Mouse (Mus musculus): ENCODE data around the gene Ric8a. TPM values are rescaled to one million over a fixed set of nuclear protein-coding genes. Genes with fewer than 3 reads are reported as not detected.

Ric8a gene
- polyA plus RNA-seq, 1 experiment from 2014 or later = 65.7 TPM

- no peak for ATAC-seq (ENCODE audit: insufficient number of reproducible peaks, insufficient read depth, low FRiP score, low read depth)
Measured at GRCm38 (mm10) chr7:140828171-140828881, 28.4 kb upstream of the Ric8a start.

GRCm38 (mm10) chr7:140831447-140831846 lies 25.3 kb upstream of the Ric8a start:
- Histone ChIP-seq H3K9me3 (ENCODE audit: control insufficient read depth, low read depth, low read length) (no peaks in the 10 kb centered on the region), H3K27ac (ENCODE audit: low read length) (no peak overlapping the region), H3K9ac (replicated peaks; ENCODE audit: low read depth, low read length) (no peak overlapping the region), H3K27me3 (ENCODE audit: control insufficient read depth, insufficient read depth, low read length) (no peaks in the 10 kb centered on the region), H3K4me2 (replicated peaks; ENCODE audit: low read depth, low read length) (no peak overlapping the region), H3K36me3 (ENCODE audit: control insufficient read depth, insufficient read depth, low read length) (no peaks in the 10 kb centered on the region), H3K4me3 (ENCODE audit: low read depth, low read length) (no peak overlapping the region), H3K4me1 (ENCODE audit: control insufficient read depth, insufficient read depth, low read length) (no peaks in the 10 kb centered on the region)
- ATAC-seq (ENCODE audit: insufficient number of reproducible peaks, insufficient read depth, low FRiP score, low read depth) = no peak
- WGBS = 50% methylated on average over 6 of the region's 6 CpGs

More at GRCm38 (mm10) chr7:140828171-140828881, 28.4 kb upstream of the Ric8a start:
- Histone ChIP-seq H3K27ac (ENCODE audit: low read length) (no peak overlapping the region), H3K4me2 (replicated peaks; ENCODE audit: low read depth, low read length) (no peak overlapping the region), H3K9ac (replicated peaks; ENCODE audit: low read depth, low read length) (no peak overlapping the region), H3K4me3 (ENCODE audit: low read depth, low read length) (no peak overlapping the region), H3K27me3 (ENCODE audit: control insufficient read depth, insufficient read depth, low read length) (no peaks in the 10 kb centered on the region), H3K36me3 (ENCODE audit: control insufficient read depth, insufficient read depth, low read length) (no peaks in the 10 kb centered on the region), H3K9me3 (ENCODE audit: control insufficient read depth, low read depth, low read length) (no peaks in the 10 kb centered on the region), H3K4me1 (ENCODE audit: control insufficient read depth, insufficient read depth, low read length) (no peaks in the 10 kb centered on the region)
- 30% methylated on average over 8 of the region's 8 CpGs for WGBS

GRCm38 (mm10) chr7:140833341-140833740 lies 23.4 kb upstream of the Ric8a start:
- H3K9me3 ChIP-seq (ENCODE audit: control insufficient read depth, low read depth, low read length) = no peaks in the 10 kb centered on the region
- no peak overlapping the region for H3K27ac ChIP-seq (ENCODE audit: low read length)
- no peak overlapping the region for H3K9ac ChIP-seq (replicated peaks; ENCODE audit: low read depth, low read length)
- H3K36me3 ChIP-seq (ENCODE audit: control insufficient read depth, insufficient read depth, low read length) = no peaks in the 10 kb centered on the region
- ATAC-seq (ENCODE audit: insufficient number of reproducible peaks, insufficient read depth, low FRiP score, low read depth) = no peak
- H3K4me1 ChIP-seq (ENCODE audit: control insufficient read depth, insufficient read depth, low read length) = no peaks in the 10 kb centered on the region
- H3K4me3 ChIP-seq (ENCODE audit: low read depth, low read length) = no peak overlapping the region
- H3K4me2 ChIP-seq (replicated peaks; ENCODE audit: low read depth, low read length) = no peak overlapping the region
- WGBS = 82% methylated on average over 4 of the region's 4 CpGs
- H3K27me3 ChIP-seq (ENCODE audit: control insufficient read depth, insufficient read depth, low read length) = no peaks in the 10 kb centered on the region

- Histone ChIP-seq H3K9ac (replicated peaks; ENCODE audit: low read depth, low read length) (no peak within 1 kb of the TSS), H3K36me3 (ENCODE audit: control insufficient read depth, insufficient read depth, low read length) (no peaks in the 10 kb centered on the region), H3K9me3 (ENCODE audit: control insufficient read depth, low read depth, low read length) (no peaks in the 10 kb centered on the region), H3K27me3 (ENCODE audit: control insufficient read depth, insufficient read depth, low read length) (no peaks in the 10 kb centered on the region), H3K4me3 (ENCODE audit: low read depth, low read length) (peak within 1 kb of the TSS; percentile 4; the same call in 1 of the 2 replicates), H3K4me2 (replicated peaks; ENCODE audit: low read depth, low read length) (peak within 1 kb of the TSS; percentile 2; the same call in 1 of the 2 replicates), H3K4me1 (ENCODE audit: control insufficient read depth, insufficient read depth, low read length) (no peaks in the 10 kb centered on the region), H3K27ac (ENCODE audit: low read length) (no peak within 1 kb of the TSS)
- peak; percentile 85 for ATAC-seq (ENCODE audit: insufficient number of reproducible peaks, insufficient read depth, low FRiP score, low read depth)
- WGBS = 35% methylated on average over 20 of the region's 20 CpGs
Measured at GRCm38 (mm10) chr7:140834968-140835757, 21.6 kb upstream of the Ric8a start, which contains the start of gene Urah. TSS of gene Urah (plus strand) at chr7:140835018.

- 68% methylated on average over 2 of the region's 2 CpGs for WGBS
- no peak overlapping the region; the same call in 1 of the 2 replicates for H3K4me3 ChIP-seq (ENCODE audit: low read depth, low read length)
- H3K9me3 ChIP-seq (ENCODE audit: control insufficient read depth, low read depth, low read length) = no peaks in the 10 kb centered on the region
- H3K4me2 ChIP-seq (replicated peaks; ENCODE audit: low read depth, low read length) = peak overlapping the region; percentile 2; the same call in 1 of the 2 replicates
- no peaks in the 10 kb centered on the region for H3K36me3 ChIP-seq (ENCODE audit: control insufficient read depth, insufficient read depth, low read length)
- no peak for ATAC-seq (ENCODE audit: insufficient number of reproducible peaks, insufficient read depth, low FRiP score, low read depth)
- H3K27me3 ChIP-seq (ENCODE audit: control insufficient read depth, insufficient read depth, low read length) = no peaks in the 10 kb centered on the region
- no peak overlapping the region for H3K27ac ChIP-seq (ENCODE audit: low read length)
- no peaks in the 10 kb centered on the region for H3K4me1 ChIP-seq (ENCODE audit: control insufficient read depth, insufficient read depth, low read length)
- H3K9ac ChIP-seq (replicated peaks; ENCODE audit: low read depth, low read length) = no peak overlapping the region
Measured at GRCm38 (mm10) chr7:140835758-140836087, 21.0 kb upstream of the Ric8a start.

- Histone ChIP-seq H3K9me3 (ENCODE audit: control insufficient read depth, low read depth, low read length) (no peaks in the 10 kb centered on the region), H3K4me1 (ENCODE audit: control insufficient read depth, insufficient read depth, low read length) (no peaks in the 10 kb centered on the region), H3K9ac (replicated peaks; ENCODE audit: low read depth, low read length) (no peak overlapping the region), H3K27ac (ENCODE audit: low read length) (no peak overlapping the region), H3K4me3 (ENCODE audit: low read depth, low read length) (no peak overlapping the region), H3K36me3 (ENCODE audit: control insufficient read depth, insufficient read depth, low read length) (no peaks in the 10 kb centered on the region), H3K4me2 (replicated peaks; ENCODE audit: low read depth, low read length) (no peak overlapping the region), H3K27me3 (ENCODE audit: control insufficient read depth, insufficient read depth, low read length) (no peaks in the 10 kb centered on the region)
- no peak for ATAC-seq (ENCODE audit: insufficient number of reproducible peaks, insufficient read depth, low FRiP score, low read depth)
- 82% methylated on average over 9 of the region's 9 CpGs for WGBS
Measured at GRCm38 (mm10) chr7:140836243-140837115, 20.3 kb upstream of the Ric8a start.

- no peaks in the 10 kb centered on the region for H3K4me1 ChIP-seq (ENCODE audit: control insufficient read depth, insufficient read depth, low read length)
- H3K36me3 ChIP-seq (ENCODE audit: control insufficient read depth, insufficient read depth, low read length) = no peaks in the 10 kb centered on the region
- WGBS = 53% methylated on average over 5 of the region's 5 CpGs
- no peak overlapping the region for H3K9ac ChIP-seq (replicated peaks; ENCODE audit: low read depth, low read length)
- no peaks in the 10 kb centered on the region for H3K9me3 ChIP-seq (ENCODE audit: control insufficient read depth, low read depth, low read length)
- no peaks in the 10 kb centered on the region for H3K27me3 ChIP-seq (ENCODE audit: control insufficient read depth, insufficient read depth, low read length)
- H3K4me3 ChIP-seq (ENCODE audit: low read depth, low read length) = no peak overlapping the region
- no peak for ATAC-seq (ENCODE audit: insufficient number of reproducible peaks, insufficient read depth, low FRiP score, low read depth)
- no peak overlapping the region for H3K4me2 ChIP-seq (replicated peaks; ENCODE audit: low read depth, low read length)
- H3K27ac ChIP-seq (ENCODE audit: low read length) = no peak overlapping the region
Measured at GRCm38 (mm10) chr7:140839556-140839955, 17.2 kb upstream of the Ric8a start.

Data from stomach, embryonic 14.5 days (tissue).